In the genomic region with DNA sequence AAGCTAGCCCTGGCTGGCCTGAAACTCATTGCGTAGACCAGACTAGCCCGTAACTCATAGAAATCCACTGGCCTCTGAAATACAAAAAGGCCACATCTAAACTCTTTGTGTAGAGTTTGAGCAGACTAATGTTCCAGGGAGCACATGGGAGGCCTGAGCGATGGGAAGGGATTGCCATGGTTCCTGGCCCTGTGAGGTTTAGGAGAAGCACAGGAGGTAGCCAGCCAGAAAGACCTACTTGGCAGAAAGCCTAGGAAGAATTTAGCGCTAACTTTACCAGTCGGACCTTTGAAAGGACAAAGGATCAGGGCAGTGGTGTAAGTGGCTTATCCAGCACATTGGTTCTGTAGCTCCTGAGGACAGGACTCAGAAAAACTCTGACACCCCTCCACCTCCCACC, we compare ENCODE assay signal across 12 mouse cellular contexts.
DNase-seq lines count a peak whose midpoint lies in the region; ATAC-seq and TF ChIP-seq lines count a peak whose summit lies in the region.
"Had no signal": no experiment of that assay in that cellular context is flagged by ENCODE, and none has a peak within 500 bp of the region (broad histone marks: within the 10 kb centered on the region; RNA-seq: fewer than 3 reads in every experiment).

No protein-coding gene starts in this region.

- 51% methylated on average over 5 of the region's 5 CpGs for WGBS in heart, embryonic 15.5 days
- WGBS in heart, adult 2 months: 67% methylated on average over 5 of the region's 5 CpGs
- WGBS in midbrain, embryonic 11.5 days: 61% methylated on average over 5 of the region's 5 CpGs
- 66% methylated on average over 5 of the region's 5 CpGs for WGBS in midbrain, embryonic 10.5 days
- WGBS in bone marrow, adult 2 months: 34% methylated on average over 5 of the region's 5 CpGs
- 45% methylated on average over 5 of the region's 5 CpGs for WGBS in liver, embryonic 12.5 days (ENCODE audit: insufficient replicate concordance)

- H3K9me3 ChIP-seq in heart, embryonic 15.5 days (replicated peaks): no peaks in the 10 kb centered on the region
- no peaks in the 10 kb centered on the region for H3K9me3 ChIP-seq in midbrain, embryonic 11.5 days (ENCODE audit: control insufficient read depth, low read length)
- no peaks in the 10 kb centered on the region for H3K9me3 ChIP-seq in midbrain, embryonic 10.5 days (replicated peaks)
- H3K9me3 ChIP-seq in liver, embryonic 12.5 days (replicated peaks): no peaks in the 10 kb centered on the region
- H3K9me3 ChIP-seq: intestine, embryonic 15.5 days; liver, embryonic 15.5 days had no signal

- H3K36me3 ChIP-seq in heart, embryonic 15.5 days: no peaks in the 10 kb centered on the region
- H3K36me3 ChIP-seq in heart, adult 2 months (ENCODE audit: control insufficient read depth, insufficient read depth, low read length): no peaks in the 10 kb centered on the region
- H3K36me3 ChIP-seq in midbrain, embryonic 11.5 days (ENCODE audit: control insufficient read depth, insufficient read depth, low read length): no peaks in the 10 kb centered on the region
- H3K36me3 ChIP-seq in midbrain, embryonic 10.5 days: no peaks in the 10 kb centered on the region
- H3K36me3 ChIP-seq in liver, embryonic 12.5 days: no peaks in the 10 kb centered on the region
- H3K36me3 ChIP-seq: intestine, embryonic 15.5 days; liver, embryonic 15.5 days had no signal

- H3K27me3 ChIP-seq in heart, embryonic 15.5 days: no peaks in the 10 kb centered on the region
- H3K27me3 ChIP-seq in heart, adult 2 months (ENCODE audit: control insufficient read depth, insufficient read depth, low read length): no peaks in the 10 kb centered on the region
- no peaks in the 10 kb centered on the region for H3K27me3 ChIP-seq in midbrain, embryonic 11.5 days (ENCODE audit: control insufficient read depth, insufficient read depth, low read length)
- peaks cover 92% of the 10 kb centered on the region for H3K27me3 ChIP-seq in midbrain, embryonic 10.5 days (ENCODE audit: low read depth, poor library complexity, severe bottlenecking)
- no peaks in the 10 kb centered on the region for H3K27me3 ChIP-seq in liver, embryonic 12.5 days (replicated peaks)
- H3K27me3 ChIP-seq: intestine, embryonic 15.5 days; liver, embryonic 15.5 days had no signal

- H3K9ac ChIP-seq in heart, embryonic 15.5 days: no peak overlapping the region
- no peak overlapping the region for H3K9ac ChIP-seq in heart, adult 2 months (ENCODE audit: low read depth, low read length)
- no peak overlapping the region for H3K9ac ChIP-seq in midbrain, embryonic 11.5 days (ENCODE audit: low read length)
- no peak overlapping the region for H3K9ac ChIP-seq in liver, embryonic 12.5 days
- H3K9ac ChIP-seq: intestine, embryonic 15.5 days; liver, embryonic 15.5 days had no signal

- peak overlapping the region; percentile 50 for H3K27ac ChIP-seq in heart, embryonic 15.5 days
- no peak overlapping the region for H3K27ac ChIP-seq in heart, adult 2 months
- no peak overlapping the region for H3K27ac ChIP-seq in midbrain, embryonic 11.5 days (ENCODE audit: low read depth, low read length)
- no peak overlapping the region for H3K27ac ChIP-seq in midbrain, embryonic 10.5 days (replicated peaks)
- peak overlapping the region; percentile 81; the same call in 1 of the 2 replicates for H3K27ac ChIP-seq in bone marrow, adult 2 months (ENCODE audit: control insufficient read depth, insufficient read depth, low read depth, low read length, poor library complexity)
- peak overlapping the region; percentile 51 for H3K27ac ChIP-seq in liver, embryonic 12.5 days
- H3K27ac ChIP-seq: intestine, embryonic 15.5 days; left cerebral cortex, adult 2 months; liver, embryonic 15.5 days had no signal

- no peak for ATAC-seq in heart, embryonic 15.5 days (replicated peaks; ENCODE audit: insufficient number of reproducible peaks, insufficient read depth, low FRiP score, low read depth)
- ATAC-seq in midbrain, embryonic 11.5 days (ENCODE audit: low FRiP score): no peak
- ATAC-seq in liver, embryonic 12.5 days: no peak
- ATAC-seq: intestine, embryonic 15.5 days had no signal

- TF ChIP-seq POLR2A in heart, adult 2 months (IDR thresholded peaks at IDR 0.05; ENCODE audit: insufficient read depth, low read depth, low read length): no peak
- no peak for TF ChIP-seq POLR2A in bone marrow, adult 2 months (IDR thresholded peaks at IDR 0.05; ENCODE audit: borderline replicate concordance, control insufficient read depth, low read depth, low read length)

- H3K4me3 ChIP-seq in heart, embryonic 15.5 days: no peak overlapping the region
- no peak overlapping the region for H3K4me3 ChIP-seq in heart, adult 2 months
- H3K4me3 ChIP-seq in midbrain, embryonic 11.5 days (ENCODE audit: low read depth, low read length): no peak overlapping the region
- no peak overlapping the region for H3K4me3 ChIP-seq in midbrain, embryonic 10.5 days
- H3K4me3 ChIP-seq in bone marrow, adult 2 months (replicated peaks; ENCODE audit: control insufficient read depth, low read depth, low read length): peak overlapping the region; percentile 24
- H3K4me3 ChIP-seq in liver, embryonic 12.5 days: no peak overlapping the region
- H3K4me3 ChIP-seq: intestine, embryonic 15.5 days; left cerebral cortex, adult 2 months; liver, embryonic 15.5 days; myocyte had no signal

- intact Hi-C loops in heart, adult 2 months (cut with DNase I): no loop called here

- no peaks in the 10 kb centered on the region for H3K79me2 ChIP-seq in heart, adult 2 months (replicated peaks; ENCODE audit: control insufficient read depth, insufficient read depth, low read length)

- no peak overlapping the region for H3K4me2 ChIP-seq in heart, embryonic 15.5 days
- H3K4me2 ChIP-seq in midbrain, embryonic 11.5 days: no peak overlapping the region
- H3K4me2 ChIP-seq in liver, embryonic 12.5 days: peak overlapping the region; percentile 41
- H3K4me2 ChIP-seq: intestine, embryonic 15.5 days had no signal

- no peak for DNase-seq in heart, adult 2 months
- DNase-seq in midbrain, embryonic 11.5 days (ENCODE audit: low spot score, missing footprints): peak; percentile 81
- DNase-seq in midbrain, embryonic 10.5 days (ENCODE audit: low spot score): no peak
- DNase-seq in cerebellum, postnatal 4 days (ENCODE audit: low spot score in 2 of 2): no peak
- DNase-seq: gastrocnemius, postnatal 14 days had no signal

- no peak for TF ChIP-seq CTCF in heart, adult 2 months (IDR thresholded peaks at IDR 0.05)
- TF ChIP-seq CTCF in bone marrow, adult 2 months (IDR thresholded peaks at IDR 0.05; ENCODE audit: control insufficient read depth, insufficient read depth, low read length): no peak

- TF ChIP-seq EP300 in heart, adult 2 months (IDR thresholded peaks at IDR 0.05; ENCODE audit: insufficient read depth, low read depth, low read length): no peak

- H3K4me1 ChIP-seq in heart, embryonic 15.5 days (replicated peaks): peaks cover 15% of the 10 kb centered on the region
- H3K4me1 ChIP-seq in heart, adult 2 months (ENCODE audit: control insufficient read depth, insufficient read depth, low read length): peaks cover 4% of the 10 kb centered on the region; the same call in 1 of the 2 replicates
- no peaks in the 10 kb centered on the region for H3K4me1 ChIP-seq in midbrain, embryonic 11.5 days (ENCODE audit: control insufficient read depth, insufficient read depth, low read length)
- H3K4me1 ChIP-seq in midbrain, embryonic 10.5 days: 0 out of 2 replicates have a peak, but pooled peaks cover 9% of the 10 kb centered on the region
- peaks cover 2% of the 10 kb centered on the region for H3K4me1 ChIP-seq in bone marrow, adult 2 months (ENCODE audit: control insufficient read depth, insufficient read depth, low read length)
- peaks cover 17% of the 10 kb centered on the region; the same call in 1 of the 2 replicates for H3K4me1 ChIP-seq in liver, embryonic 12.5 days
- H3K4me1 ChIP-seq: intestine, embryonic 15.5 days; liver, embryonic 15.5 days had no signal

Comparison
In these comparisons a context has a peak if more than half of its experiments do, and no peak if none do; other contexts are left out.
1. H3K27ac ChIP-seq: peak in heart, embryonic 15.5 days (single experiment), bone marrow, adult 2 months (single experiment) and liver, embryonic 12.5 days (single experiment); none in heart, adult 2 months (single experiment), midbrain, embryonic 11.5 days (single experiment) and midbrain, embryonic 10.5 days (single experiment).